Mouse (Mus musculus): ENCODE data around the gene Rhou. TPM values are rescaled to one million over a fixed set of nuclear protein-coding genes. Genes with fewer than 3 reads are reported as not detected.
"Not testable (repeated sequence)": the region's sequence is repeated elsewhere in the genome, so short reads cannot be mapped to it uniquely, and the experiment has no call there.

Rhou gene
- polyA plus RNA-seq, 2 experiments, result 1.2 to 2.7 TPM

GRCm38 (mm10) chr8:123630058-123630457 is 23.7 kb upstream of the Rhou start:
- no peaks in the 10 kb centered on the region for H3K9me3 ChIP-seq (ENCODE audit: control insufficient read depth, low read length)
- H3K27me3 ChIP-seq (ENCODE audit: control insufficient read depth, insufficient read depth, low read length), result peaks cover 8% of the 10 kb centered on the region
- 38% methylated on average over 10 of the region's 10 CpGs for WGBS (ENCODE audit: insufficient replicate concordance)
- H3K4me2 ChIP-seq (ENCODE audit: low read depth), result no peak overlapping the region
- DNase-seq (ENCODE audit: low read depth in 3 of 3, low spot score in 3 of 3), result no peak
- no peak overlapping the region for H3K9ac ChIP-seq (replicated peaks)
- H3K4me3 ChIP-seq (ENCODE audit: insufficient read depth in 1 of 2, low read depth in 2 of 2, low read length in 2 of 2), result no peak overlapping the region
- H3K4me1 ChIP-seq (replicated peaks; ENCODE audit: control insufficient read depth in 2 of 2, insufficient read depth in 2 of 2, low read length in 1 of 2), result peaks cover 0 to 13% of the 10 kb centered on the region in 2 experiments; a peak in 2 of 4 replicates
- H3K27ac ChIP-seq, result no peak overlapping the region
- ATAC-seq (ENCODE audit: insufficient read depth), result no peak
- TF ChIP-seq CTCF (IDR thresholded peaks at IDR 0.05; ENCODE audit: low read depth) (no peak), EP300 (IDR thresholded peaks at IDR 0.05; ENCODE audit: low read depth) (no peak)
- H3K36me3 ChIP-seq (replicated peaks; ENCODE audit: control insufficient read depth, insufficient read depth, low read depth), result no peaks in the 10 kb centered on the region

DNA sequence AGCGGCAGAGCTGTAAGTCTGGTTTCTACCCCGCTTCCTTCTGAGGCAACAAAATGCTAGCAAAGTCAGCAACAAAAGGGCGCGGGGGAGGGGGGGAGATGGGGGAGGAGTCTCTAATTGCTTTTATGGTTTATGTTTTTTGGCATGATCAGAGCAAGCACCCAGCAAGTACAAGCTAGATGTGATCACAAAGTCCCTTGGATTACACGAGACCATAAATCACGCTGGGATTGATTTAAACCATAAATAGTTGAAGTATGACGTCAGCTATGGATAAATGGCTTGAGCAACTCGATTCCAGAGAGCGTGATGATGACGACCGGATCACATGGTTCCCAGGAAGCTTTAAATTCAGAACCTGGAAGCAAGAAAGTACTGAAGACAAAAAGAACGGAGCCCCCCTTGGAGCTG is 22.9 kb upstream of the Rhou start:
- ATAC-seq (ENCODE audit: insufficient read depth) (no peak), DNase-seq (ENCODE audit: low read depth in 3 of 3, low spot score in 3 of 3) (no peak)
- H3K4me2 ChIP-seq (ENCODE audit: low read depth), result no peak overlapping the region; the same call in 1 of the 2 replicates
- no peak overlapping the region for H3K27ac ChIP-seq
- H3K9me3 ChIP-seq (ENCODE audit: control insufficient read depth, low read length), result no peaks in the 10 kb centered on the region
- no peak overlapping the region for H3K9ac ChIP-seq (replicated peaks)
- peaks cover 8% of the 10 kb centered on the region for H3K27me3 ChIP-seq (ENCODE audit: control insufficient read depth, insufficient read depth, low read length)
- H3K36me3 ChIP-seq (replicated peaks; ENCODE audit: control insufficient read depth, insufficient read depth, low read depth), result no peaks in the 10 kb centered on the region
- 26% methylated on average over 12 of the region's 12 CpGs for WGBS (ENCODE audit: insufficient replicate concordance)
- no peak overlapping the region for H3K4me3 ChIP-seq (ENCODE audit: insufficient read depth in 1 of 2, low read depth in 2 of 2, low read length in 2 of 2)
- peaks cover 0 to 13% of the 10 kb centered on the region in 2 experiments; a peak in 2 of 4 replicates for H3K4me1 ChIP-seq (replicated peaks; ENCODE audit: control insufficient read depth in 2 of 2, insufficient read depth in 2 of 2, low read length in 1 of 2)
- TF ChIP-seq CTCF (IDR thresholded peaks at IDR 0.05; ENCODE audit: low read depth) (no peak), EP300 (IDR thresholded peaks at IDR 0.05; ENCODE audit: low read depth) (no peak)

DNA sequence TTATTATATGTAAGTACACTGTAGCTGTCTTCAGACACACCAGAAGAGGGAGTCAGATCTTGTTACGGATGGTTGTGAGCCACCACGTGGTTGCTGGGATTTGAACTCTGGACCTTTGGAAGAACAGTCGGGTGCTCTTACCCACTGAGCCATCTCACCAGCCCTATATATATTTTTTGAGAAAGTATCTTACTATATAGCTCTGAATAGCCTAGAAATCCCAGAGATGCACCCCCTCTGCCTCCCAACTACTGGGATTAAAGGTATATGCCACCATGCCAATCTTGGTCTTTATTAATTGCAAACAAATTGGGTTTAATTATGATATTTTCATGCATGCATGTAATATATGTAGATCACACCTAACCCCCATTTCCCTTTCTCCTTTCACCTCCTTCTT is 22.0 kb upstream of the Rhou start:
- not testable (repeated sequence) for DNase-seq (ENCODE audit: low read depth in 3 of 3, low spot score in 3 of 3); H3K9ac ChIP-seq (replicated peaks); H3K4me2 ChIP-seq (ENCODE audit: low read depth); H3K4me3 ChIP-seq (ENCODE audit: insufficient read depth in 1 of 2, low read depth in 2 of 2, low read length in 2 of 2); H3K36me3 ChIP-seq (replicated peaks; ENCODE audit: control insufficient read depth, insufficient read depth, low read depth); H3K27ac ChIP-seq; H3K9me3 ChIP-seq (ENCODE audit: control insufficient read depth, low read length); H3K27me3 ChIP-seq (ENCODE audit: control insufficient read depth, insufficient read depth, low read length)
- peak; percentile 23; the same call in 1 of the 2 replicates for ATAC-seq (ENCODE audit: insufficient read depth)
- H3K4me1 ChIP-seq (replicated peaks; ENCODE audit: control insufficient read depth in 2 of 2, insufficient read depth in 2 of 2, low read length in 1 of 2), result peaks cover 0 to 13% of the 10 kb centered on the region in 2 experiments; a peak in 2 of 4 replicates
- 44% methylated on average over 3 of the region's 3 CpGs for WGBS (ENCODE audit: insufficient replicate concordance)

DNA sequence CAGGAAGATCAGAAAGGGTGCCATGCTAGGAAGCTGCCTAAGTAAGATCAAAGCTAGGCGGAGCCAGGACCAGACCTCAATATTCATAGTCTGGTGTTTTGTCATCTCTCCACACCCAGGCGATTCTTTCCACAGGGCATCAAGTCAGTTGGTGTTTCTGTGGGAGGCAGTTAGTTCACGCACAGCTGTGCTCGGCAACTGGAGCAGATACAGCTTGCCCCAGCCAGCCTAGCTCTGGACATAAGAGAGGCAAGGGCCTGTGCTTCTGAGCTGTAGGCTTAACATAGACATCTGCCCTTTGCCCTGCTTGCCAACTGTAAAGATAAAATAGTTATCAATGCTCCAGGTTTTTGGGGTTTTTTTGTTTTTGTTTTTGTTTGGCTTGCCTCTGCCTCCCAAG is 21.5 kb upstream of the Rhou start:
- ATAC-seq (ENCODE audit: insufficient read depth) (no peak; the same call in 1 of the 2 replicates), DNase-seq (ENCODE audit: low read depth in 3 of 3, low spot score in 3 of 3) (no peak)
- H3K9me3 ChIP-seq (ENCODE audit: control insufficient read depth, low read length), result no peaks in the 10 kb centered on the region
- H3K4me1 ChIP-seq (replicated peaks; ENCODE audit: control insufficient read depth in 2 of 2, insufficient read depth in 2 of 2, low read length in 1 of 2), result peaks cover 0 to 13% of the 10 kb centered on the region in 2 experiments; a peak in 2 of 4 replicates
- H3K36me3 ChIP-seq (replicated peaks; ENCODE audit: control insufficient read depth, insufficient read depth, low read depth), result no peaks in the 10 kb centered on the region
- WGBS (ENCODE audit: insufficient replicate concordance), result 41% methylated on average over 4 of the region's 4 CpGs
- H3K27ac ChIP-seq, result no peak overlapping the region
- H3K4me2 ChIP-seq (ENCODE audit: low read depth), result no peak overlapping the region
- no peak overlapping the region for H3K4me3 ChIP-seq (ENCODE audit: insufficient read depth in 1 of 2, low read depth in 2 of 2, low read length in 2 of 2)
- H3K9ac ChIP-seq (replicated peaks), result no peak overlapping the region
- TF ChIP-seq EP300 (IDR thresholded peaks at IDR 0.05; ENCODE audit: low read depth) (0 out of 2 replicates have a peak, but pooled peaks have one; percentile 2), CTCF (IDR thresholded peaks at IDR 0.05; ENCODE audit: low read depth) (no peak)
- peaks cover 8% of the 10 kb centered on the region for H3K27me3 ChIP-seq (ENCODE audit: control insufficient read depth, insufficient read depth, low read length)

DNA sequence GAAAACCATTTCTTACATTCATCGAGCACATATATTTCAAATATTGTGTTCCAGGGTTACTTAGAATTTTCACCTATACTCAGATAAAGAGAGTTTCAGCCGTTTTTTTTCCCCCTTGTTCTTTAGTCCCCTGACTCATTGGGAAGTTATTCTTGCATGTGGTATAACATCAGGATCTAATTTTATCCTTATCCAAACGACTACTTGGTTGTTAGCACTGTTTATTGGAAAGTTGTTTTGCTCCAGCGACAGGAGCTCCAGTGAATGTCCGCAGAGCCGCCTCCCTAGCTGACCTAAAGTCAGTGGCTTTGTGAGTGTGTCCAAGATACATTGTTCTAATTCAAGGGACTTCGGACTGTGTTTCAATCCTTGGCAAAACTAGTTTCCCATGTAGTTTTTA is 19.9 kb upstream of the Rhou start:
- peaks cover 0 to 9% of the 10 kb centered on the region in 2 experiments; a peak in 2 of 4 replicates for H3K4me1 ChIP-seq (replicated peaks; ENCODE audit: control insufficient read depth in 2 of 2, insufficient read depth in 2 of 2, low read length in 1 of 2)
- no peak for DNase-seq (ENCODE audit: low read depth in 3 of 3, low spot score in 3 of 3)
- H3K4me2 ChIP-seq (ENCODE audit: low read depth), result no peak overlapping the region
- no peak overlapping the region for H3K27ac ChIP-seq
- peaks cover 3% of the 10 kb centered on the region for H3K27me3 ChIP-seq (ENCODE audit: control insufficient read depth, insufficient read depth, low read length)
- WGBS (ENCODE audit: insufficient replicate concordance), result 51% methylated on average over 7 of the region's 7 CpGs
- no peaks in the 10 kb centered on the region for H3K9me3 ChIP-seq (ENCODE audit: control insufficient read depth, low read length)
- H3K36me3 ChIP-seq (replicated peaks; ENCODE audit: control insufficient read depth, insufficient read depth, low read depth), result no peaks in the 10 kb centered on the region
- TF ChIP-seq CTCF (IDR thresholded peaks at IDR 0.05; ENCODE audit: low read depth), result no peak
- no peak for TF ChIP-seq EP300 (IDR thresholded peaks at IDR 0.05; ENCODE audit: low read depth)
- H3K9ac ChIP-seq (replicated peaks), result no peak overlapping the region
- no peak for ATAC-seq (ENCODE audit: insufficient read depth)
- H3K4me3 ChIP-seq (ENCODE audit: insufficient read depth in 1 of 2, low read depth in 2 of 2, low read length in 2 of 2), result no peak overlapping the region

All from liver, embryonic 14.5 days (tissue).